Mouse (Mus musculus): ENCODE results near the gene Fcrlb.
"Not testable (repeated sequence)": the region's sequence is repeated elsewhere in the genome, so short reads cannot be mapped to it uniquely, and the experiment has no call there.

Gene Fcrlb

GRCm38 (mm10) chr1:170912891-170913615 is at the start of gene Fcrlb:
Gene Fcrlb, minus strand, starts transcription at chr1:170912941.
- in situ Hi-C loops (cut with MboI; ENCODE audit: low sequenced_read_pairs): no loop called here

DNA sequence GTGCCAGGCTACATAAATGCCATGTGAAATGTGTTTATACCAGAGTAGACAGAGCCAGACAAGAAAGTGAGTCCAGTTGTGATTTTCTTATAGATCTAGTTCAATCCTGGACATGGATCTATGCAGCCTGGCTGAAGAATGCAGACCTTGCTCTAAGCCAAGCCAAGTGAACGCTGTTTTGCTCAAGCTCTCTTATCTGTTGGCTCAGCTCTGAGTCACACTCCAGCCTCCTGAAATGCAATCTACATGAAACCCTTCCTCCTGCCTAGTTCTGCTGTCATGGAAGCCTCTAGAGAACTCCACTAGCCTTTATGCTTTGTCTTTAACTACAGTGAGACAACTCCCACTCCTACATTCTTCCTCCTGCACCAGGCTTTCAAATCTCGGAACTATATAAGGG is 49.6 kb upstream of the Fcrlb start:
- in situ Hi-C loops (cut with MboI; ENCODE audit: low sequenced_read_pairs): no loop called here

DNA sequence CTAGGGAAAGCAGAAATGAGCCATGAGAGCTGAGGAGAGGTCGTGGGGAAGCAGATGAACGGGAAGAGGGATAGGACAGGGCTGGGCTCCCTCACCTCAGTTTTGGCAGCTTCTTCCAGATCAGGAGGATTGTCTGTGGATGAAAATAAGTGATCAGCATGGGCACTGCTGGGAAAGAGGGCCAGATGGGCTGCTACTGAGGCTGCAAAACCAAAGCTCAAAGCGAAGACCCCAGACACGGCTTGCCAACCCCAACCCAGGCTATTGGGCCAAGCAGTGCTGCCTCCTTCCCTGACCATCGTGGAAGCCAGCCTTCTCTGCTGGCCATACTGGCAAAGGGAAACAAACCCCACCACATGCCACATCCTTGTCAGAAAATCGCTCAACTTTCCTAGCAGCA is 48.4 kb upstream of the Fcrlb start:
- in situ Hi-C loops (cut with MboI; ENCODE audit: low sequenced_read_pairs): no loop called here

DNA sequence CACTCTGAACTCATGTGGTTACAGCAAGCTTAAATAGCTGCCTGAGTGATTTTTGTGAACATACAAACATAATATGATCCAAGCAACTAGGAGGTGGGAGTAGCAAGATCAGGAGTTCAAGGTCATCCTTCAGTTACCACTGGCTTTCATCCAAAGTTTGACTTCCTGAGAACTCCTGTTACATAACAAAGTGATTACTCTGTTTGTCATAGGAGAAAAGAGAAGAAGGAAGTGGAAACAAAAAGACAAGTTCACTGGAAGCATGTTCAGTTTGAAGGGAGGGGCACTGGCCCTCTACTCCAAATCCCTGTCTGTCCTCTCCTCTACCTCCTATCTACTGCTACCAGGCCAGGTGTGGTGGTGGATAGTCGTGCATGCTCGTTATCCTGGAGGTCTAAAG is 47.0 kb upstream of the Fcrlb start:
- in situ Hi-C loops (cut with MboI; ENCODE audit: low sequenced_read_pairs): no loop called here

GRCm38 (mm10) chr1:170958225-170958624 is 45.5 kb upstream of the Fcrlb start:
- in situ Hi-C loops (cut with MboI; ENCODE audit: low sequenced_read_pairs): no loop called here

DNA sequence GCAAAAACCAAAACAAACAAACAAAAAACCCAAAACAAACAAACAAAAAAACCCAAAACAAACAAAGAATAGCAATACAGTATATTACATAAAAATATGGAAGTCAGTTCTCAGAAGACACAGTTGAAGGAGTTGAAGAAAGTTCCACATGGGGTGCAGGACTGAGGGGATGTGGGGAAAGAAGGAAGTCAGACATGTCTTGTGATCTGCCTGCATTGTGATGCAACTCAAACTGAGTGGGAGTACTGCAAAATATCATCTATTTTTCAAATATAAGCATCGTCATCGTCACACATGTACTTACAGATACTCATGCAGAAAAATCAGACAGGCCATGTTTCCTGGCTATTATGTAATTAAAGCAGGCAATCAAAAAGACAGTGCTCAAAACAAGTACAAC is 40.5 kb upstream of the Fcrlb start:
- in situ Hi-C loops (cut with MboI; ENCODE audit: low sequenced_read_pairs): no loop called here

DNA sequence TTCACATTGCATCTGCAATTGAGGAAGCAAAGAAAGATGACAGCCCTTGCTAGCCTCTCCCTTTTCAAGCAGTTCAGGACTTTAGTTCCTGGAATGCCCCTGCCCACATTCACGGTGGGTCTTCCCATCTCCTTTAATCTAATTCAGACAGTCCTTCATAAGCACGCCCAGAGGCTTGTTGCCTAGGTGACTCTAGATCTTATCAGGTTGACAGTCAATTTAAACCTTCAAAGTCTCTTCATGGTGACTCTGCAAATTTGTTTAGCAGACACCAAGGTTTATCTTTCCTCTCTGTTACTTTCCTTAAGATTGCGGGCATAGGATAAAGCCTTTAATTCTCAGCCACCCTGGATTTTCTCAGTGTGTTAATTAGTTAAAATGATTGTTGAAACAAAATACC is 38.0 kb upstream of the Fcrlb start:
- in situ Hi-C loops (cut with MboI; ENCODE audit: low sequenced_read_pairs): no loop called here

GRCm38 (mm10) chr1:170944908-170945307 is 32.2 kb upstream of the Fcrlb start:
- in situ Hi-C loops (cut with MboI; ENCODE audit: low sequenced_read_pairs): not testable (repeated sequence)

GRCm38 (mm10) chr1:170944151-170944550 is 31.4 kb upstream of the Fcrlb start:
- in situ Hi-C loops (cut with MboI; ENCODE audit: low sequenced_read_pairs): not testable (repeated sequence)

DNA sequence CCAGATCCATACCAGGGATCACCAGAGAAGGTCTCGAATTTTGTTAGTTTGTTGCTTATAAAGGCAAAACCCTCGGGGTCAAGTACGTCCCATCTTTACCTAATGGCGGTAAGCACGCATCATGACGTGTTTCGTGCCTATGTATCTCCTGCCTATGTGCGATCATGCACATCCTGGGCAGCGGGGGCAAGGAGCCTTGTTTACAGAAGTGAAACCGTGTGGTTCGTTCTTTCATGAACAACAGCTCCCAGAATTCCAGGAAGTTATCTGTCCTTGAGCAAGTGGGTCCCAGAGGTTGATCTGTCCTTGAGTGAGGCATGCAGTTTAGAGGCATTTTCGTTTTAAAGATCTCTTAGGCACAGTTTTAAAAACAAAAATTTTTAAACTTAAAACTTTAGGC is 26.5 kb upstream of the Fcrlb start:
- in situ Hi-C loops (cut with MboI; ENCODE audit: low sequenced_read_pairs): no loop called here

GRCm38 (mm10) chr1:170934383-170934782 is 21.6 kb upstream of the Fcrlb start:
- in situ Hi-C loops (cut with MboI; ENCODE audit: low sequenced_read_pairs): no loop called here

GRCm38 (mm10) chr1:170933940-170934339 is 21.2 kb upstream of the Fcrlb start:
- in situ Hi-C loops (cut with MboI; ENCODE audit: low sequenced_read_pairs): no loop called here

DNA sequence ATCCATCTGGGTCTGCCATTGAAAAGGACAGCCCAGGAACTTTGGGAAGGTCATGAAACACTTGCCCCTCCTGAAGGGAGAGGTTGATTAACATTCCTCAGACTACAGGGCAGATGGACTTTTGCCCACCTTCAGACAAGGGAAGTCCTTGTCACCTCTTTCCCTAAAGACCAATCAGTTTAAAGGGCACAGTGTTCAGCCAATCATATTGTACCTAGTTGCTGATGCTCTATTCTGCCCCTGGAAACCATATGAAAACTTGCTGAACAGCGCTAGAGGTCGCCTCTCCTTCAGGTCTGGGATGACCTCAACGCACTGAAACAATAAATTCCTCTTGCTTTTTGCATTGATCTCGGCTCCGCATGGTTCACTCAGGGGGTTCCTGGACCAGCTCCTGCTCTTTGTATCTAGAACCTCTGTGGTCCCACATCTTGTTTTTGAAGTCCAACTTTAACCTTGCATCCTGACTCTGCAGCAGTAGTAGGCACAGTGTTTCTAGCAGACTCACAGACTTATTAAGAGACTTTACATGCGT is 20.7 kb upstream of the Fcrlb start:
- in situ Hi-C loops (cut with MboI; ENCODE audit: low sequenced_read_pairs): no loop called here

DNA sequence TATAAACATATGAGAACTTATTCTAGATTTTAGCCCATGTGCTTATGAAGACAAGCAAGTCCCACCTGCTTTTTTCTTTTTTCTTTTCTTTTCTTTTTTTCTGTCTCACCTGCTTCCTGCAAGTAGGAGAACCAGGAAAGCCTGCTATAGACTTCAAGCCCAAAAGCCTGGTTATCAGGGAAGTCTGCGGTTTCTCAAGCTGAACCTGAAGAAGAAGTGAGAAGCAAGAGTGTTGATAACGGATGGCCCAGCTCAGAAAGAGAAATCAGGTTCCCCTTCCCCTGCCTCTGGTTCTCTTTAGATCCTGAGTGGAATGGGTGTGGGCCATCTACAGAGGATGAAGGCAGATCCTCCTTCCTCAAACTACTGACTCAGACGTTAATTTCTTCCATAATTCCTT is 19.3 kb upstream of the Fcrlb start:
- in situ Hi-C loops (cut with MboI; ENCODE audit: low sequenced_read_pairs): no loop called here

GRCm38 (mm10) chr1:170929245-170929644 is 16.5 kb upstream of the Fcrlb start:
- in situ Hi-C loops (cut with MboI; ENCODE audit: low sequenced_read_pairs): no loop called here

- in situ Hi-C loops (cut with MboI; ENCODE audit: low sequenced_read_pairs): no loop called here
These were observed 15.7 kb upstream of the Fcrlb start for GRCm38 (mm10) chr1:170928467-170928866.

DNA sequence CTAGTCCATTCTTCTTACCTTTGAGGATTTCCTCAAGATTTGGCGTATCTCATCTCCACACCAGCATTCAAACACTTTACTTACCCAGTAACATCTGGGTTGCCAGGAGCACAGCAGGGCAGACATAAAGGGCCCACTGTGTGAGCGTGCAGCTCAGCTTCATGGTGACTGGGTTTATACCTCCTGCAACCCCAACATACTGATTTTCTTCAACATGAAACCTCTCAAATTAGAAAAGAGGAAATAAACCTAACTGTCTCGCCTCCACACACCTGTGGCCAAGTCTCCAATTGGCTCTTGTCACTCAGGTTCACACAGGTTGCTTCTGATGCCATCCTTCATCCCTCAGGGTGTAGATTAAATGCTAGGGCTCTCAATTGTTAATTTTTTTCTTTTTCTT is 14.6 kb upstream of the Fcrlb start, which contains the start of gene Fcrla:
Gene Fcrla, minus strand, starts transcription at position 206 of the 400 bp plus-strand sequence.
- in situ Hi-C loops (cut with MboI; ENCODE audit: low sequenced_read_pairs): no loop called here

DNA sequence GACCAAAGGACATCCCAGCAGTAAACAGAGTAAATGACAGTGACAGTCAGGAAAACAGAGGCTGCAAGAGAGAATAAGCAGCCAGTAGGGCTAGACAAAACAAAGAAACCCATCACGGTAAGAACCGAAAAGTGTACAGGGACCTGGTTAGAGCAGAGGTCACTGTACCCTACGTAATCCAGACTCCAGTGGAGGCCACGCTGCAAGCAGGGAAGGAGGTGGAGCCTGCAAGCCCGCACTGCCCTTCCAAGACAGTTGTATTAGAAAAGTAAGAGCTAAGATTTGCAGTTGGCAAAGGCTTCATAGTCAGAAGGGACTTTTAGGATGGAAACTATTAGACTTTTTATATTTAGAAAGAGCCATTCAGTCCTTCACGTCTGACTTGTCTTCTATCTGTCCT is 14.2 kb upstream of the Fcrlb start:
- in situ Hi-C loops (cut with MboI; ENCODE audit: low sequenced_read_pairs): no loop called here

DNA sequence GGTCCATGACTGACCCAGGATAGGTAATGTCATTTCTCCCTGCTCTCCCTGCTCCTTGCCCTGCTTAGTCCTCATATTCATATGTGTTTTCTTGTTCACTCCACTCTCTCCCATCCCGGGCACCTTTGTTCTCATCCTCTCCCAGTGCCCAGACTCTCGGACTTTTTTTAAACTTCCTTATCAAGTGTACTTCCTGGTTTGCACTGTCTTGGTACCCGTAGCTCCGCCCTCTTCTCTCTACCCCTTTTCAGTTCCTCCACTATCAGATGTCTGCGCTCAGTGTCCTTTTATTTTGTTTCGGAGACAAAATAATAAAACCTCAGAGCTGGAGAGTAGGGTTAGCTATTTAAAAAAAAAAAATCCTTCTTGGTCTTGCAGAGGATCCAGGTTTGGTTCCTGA is 11.7 kb upstream of the Fcrlb start:
- in situ Hi-C loops (cut with MboI; ENCODE audit: low sequenced_read_pairs): no loop called here

DNA sequence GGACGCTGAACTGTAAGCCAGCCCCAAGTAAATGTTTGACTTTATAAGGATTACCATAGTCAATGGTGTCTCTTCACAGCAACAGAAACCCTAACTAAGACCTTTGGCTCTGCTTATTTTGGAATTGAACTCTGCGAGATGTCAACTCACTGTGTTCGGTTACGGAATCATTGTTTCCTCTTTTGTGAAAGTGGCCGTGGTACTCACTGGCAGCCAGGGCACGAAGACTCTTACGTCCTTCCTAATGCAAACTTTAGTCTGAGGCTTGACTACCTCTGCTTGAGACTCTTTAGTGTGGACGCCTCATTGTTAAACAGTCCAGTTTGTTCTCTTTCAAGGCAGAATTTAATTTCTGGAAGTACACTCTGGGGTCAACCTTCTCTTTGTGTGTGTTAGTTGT is 6.6 kb upstream of the Fcrlb start:
- in situ Hi-C loops (cut with MboI; ENCODE audit: low sequenced_read_pairs): no loop called here

- in situ Hi-C loops (cut with MboI; ENCODE audit: low sequenced_read_pairs): no loop called here
These were observed 2.9 kb upstream of the Fcrlb start for GRCm38 (mm10) chr1:170915657-170916056.

- in situ Hi-C loops (cut with MboI; ENCODE audit: low sequenced_read_pairs): no loop called here
These were observed 657 bp downstream of the Fcrlb start for GRCm38 (mm10) chr1:170911907-170912660.

All from CH12F3 (cell line).